Mouse (Mus musculus) heart, postnatal 14 days (tissue): ENCODE data around the gene Tppp3. TPM values are rescaled to one million over a fixed set of nuclear protein-coding genes. Genes with fewer than 3 reads are reported as not detected.
A peak's percentile ranks its signal among the peaks of the same experiment; 100 is the strongest.

Source experiments
- DNase-seq, 2 experiments: peaks; one replicate each; pipeline ENCODE4 v3.0.0; 2021 to 2022
- intact Hi-C: fragments of 180-260 bp; cut with DNase I; formaldehyde crosslinking; loops from one replicate; pipeline ENCODE4 v1.15.1; 2025
- total RNA-seq, 2 experiments: library from RNA; stranded (reverse); gene quantifications; 2 replicates each; pipeline ENCODE4 v1.2.3; 2021

Tppp3 gene
- total RNA-seq, 2 experiments from 2014 or later: 47.7 to 50.1 TPM

DNA sequence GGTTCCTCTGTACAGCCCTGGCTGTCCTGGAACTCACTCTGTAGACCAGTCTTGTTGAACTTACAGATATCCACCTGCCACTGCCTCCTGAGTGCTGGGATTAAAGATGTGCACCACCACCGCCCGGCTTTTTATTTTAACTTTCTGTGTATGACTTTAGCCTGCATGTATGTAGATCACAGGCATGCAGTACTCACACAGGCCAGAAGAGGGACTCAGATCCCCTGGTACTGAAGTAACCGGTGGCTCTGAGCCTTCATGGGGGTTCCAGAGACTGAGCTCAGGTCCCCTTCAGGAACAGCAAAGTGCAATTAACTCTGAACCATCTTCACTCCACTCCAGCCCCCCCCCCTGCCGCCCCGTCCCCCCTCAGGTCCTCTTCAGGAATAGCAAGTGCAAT, 32.5 kb downstream of the Tppp3 start:
- DNase-seq: peak; percentile 25 to 53
- intact Hi-C loops: no loop called here

DNA sequence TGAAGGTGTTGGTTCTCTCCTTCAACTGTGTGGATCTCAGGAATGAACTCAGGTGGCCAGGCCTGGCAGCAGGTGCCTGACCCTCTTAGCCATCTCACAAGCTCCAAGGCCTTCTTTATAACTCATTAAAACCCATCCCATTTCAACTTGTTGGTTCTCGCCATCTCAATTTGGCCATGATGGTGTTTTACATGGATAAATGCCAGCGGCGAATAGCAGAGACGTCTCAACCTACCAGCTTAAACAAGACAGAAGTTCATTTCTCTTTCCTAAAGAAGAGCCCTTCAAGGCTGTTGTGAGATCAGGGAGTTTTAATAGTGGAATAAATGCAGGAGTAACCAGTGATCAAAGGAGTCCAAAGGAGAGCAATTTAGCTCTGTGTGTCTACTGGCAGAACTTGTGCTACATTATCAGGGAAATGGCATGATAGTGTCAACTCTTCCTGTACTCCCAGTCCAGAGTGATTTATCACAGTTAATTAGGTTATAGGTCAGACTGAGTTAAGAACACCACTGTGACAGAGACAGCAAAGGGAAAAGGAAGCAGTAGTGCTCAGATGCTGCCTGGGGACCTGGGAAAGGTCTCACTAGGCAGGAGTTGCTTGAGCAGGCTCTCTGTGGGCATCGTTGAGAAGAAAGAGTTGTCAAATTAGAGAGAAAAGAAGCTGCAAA, 34.1 kb downstream of the Tppp3 start:
- DNase-seq: no peak
- intact Hi-C loops: no loop called here

- DNase-seq: no peak
- intact Hi-C loops: no loop called here
Observed at GRCm38 (mm10) chr8:105436218-105436617, 35.1 kb downstream of the Tppp3 start.

DNA sequence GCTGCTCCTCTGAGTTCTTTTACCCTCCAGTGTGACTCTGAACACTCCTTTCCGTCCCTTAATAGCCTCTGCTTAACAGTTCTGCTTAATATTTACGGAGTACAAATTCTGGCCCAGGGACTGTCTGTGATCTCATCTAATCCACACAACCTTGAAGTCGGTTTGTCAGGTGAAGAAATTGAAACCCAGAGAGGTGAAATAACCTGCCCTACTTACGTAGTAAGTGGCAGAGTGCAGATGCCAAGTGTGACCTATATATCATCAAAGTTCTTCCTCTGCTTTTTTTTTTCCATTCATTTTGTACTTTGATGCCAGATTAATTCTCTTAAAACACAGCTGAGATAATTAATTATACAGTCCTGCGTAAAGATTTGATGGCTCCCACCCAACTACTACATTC, 37.2 kb downstream of the Tppp3 start:
- DNase-seq: no peak
- intact Hi-C loops: no loop called here

GRCm38 (mm10) chr8:105433511-105433910, 37.8 kb downstream of the Tppp3 start:
- DNase-seq: peak in 1 of 2 experiments; percentile 16

GRCm38 (mm10) chr8:105433021-105433420, 38.3 kb downstream of the Tppp3 start:
- no peak for DNase-seq
- intact Hi-C loops: no loop called here

More at GRCm38 (mm10) chr8:105433511-105433910, 37.8 kb downstream of the Tppp3 start:
- intact Hi-C loops: no loop called here

- no peak for DNase-seq
- intact Hi-C loops: no loop called here
Observed at GRCm38 (mm10) chr8:105431743-105432515, 39.4 kb downstream of the Tppp3 start.

DNA sequence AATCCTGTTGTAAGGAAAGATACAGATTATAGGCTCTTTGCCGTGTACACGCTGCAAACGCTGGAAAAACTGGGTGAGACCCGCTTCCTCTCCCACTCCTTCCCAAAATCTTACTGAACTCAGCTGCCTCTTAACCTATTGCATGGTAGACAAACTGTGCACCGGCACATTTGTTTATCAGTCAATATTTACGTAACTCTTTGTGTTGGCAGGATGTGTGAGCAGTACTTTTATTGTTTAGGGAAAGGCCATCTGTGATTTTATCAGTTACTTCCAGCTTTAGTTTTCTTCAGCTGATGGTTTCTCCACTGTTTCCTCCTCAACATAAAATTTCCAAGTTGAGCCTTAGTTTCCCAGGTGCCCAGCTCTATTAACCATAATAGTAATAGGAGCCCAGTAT, 44.4 kb downstream of the Tppp3 start:
- DNase-seq: no peak
- intact Hi-C loops: no loop called here

DNA sequence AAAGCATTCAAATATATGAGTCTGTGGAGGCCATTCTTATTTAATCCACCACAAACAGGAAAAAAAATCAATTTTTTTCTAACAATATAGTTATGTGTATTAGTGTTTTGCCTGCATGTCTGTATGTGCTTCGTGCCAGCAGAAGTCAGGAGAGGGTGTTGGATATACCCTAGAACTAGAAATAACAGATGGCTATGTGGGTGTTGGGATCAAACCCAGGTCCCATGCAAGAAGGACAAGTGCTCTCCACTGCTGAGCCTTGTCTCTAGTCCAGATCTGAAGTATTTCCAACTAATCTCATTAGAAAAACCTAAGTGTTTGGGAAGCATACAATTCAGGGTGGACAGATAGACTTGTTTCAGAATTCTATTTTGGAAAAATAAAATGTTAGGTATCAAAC, 49.3 kb downstream of the Tppp3 start:
- DNase-seq: no peak
- intact Hi-C loops: no loop called here

DNA sequence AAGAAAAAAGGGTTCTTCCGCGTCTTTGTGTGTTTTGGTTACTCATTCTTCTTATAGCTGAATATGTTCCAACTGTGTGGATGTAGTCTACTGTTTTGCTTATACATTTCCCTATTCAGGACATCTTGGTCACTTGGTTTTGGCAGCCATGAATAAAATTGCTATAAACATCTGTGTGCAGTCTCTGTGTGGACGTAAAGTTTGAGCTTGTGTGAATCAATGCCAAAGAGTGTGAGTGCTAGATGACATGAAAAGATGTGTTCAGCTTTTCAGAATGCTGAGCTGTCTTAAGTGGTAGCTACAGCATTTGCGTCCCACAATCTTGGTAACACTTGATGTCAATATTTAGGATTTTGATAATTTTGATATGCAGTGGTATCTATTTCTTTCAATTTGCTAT, 51.5 kb downstream of the Tppp3 start:
- no peak for DNase-seq
- intact Hi-C loops: no loop called here

GRCm38 (mm10) chr8:105418992-105419391, 52.3 kb downstream of the Tppp3 start:
- DNase-seq: no peak
- intact Hi-C loops: no loop called here

Other genes starting within 250 kb of the Tppp3 start
- 10 to 100 TPM; 16.7 to 22.0 TPM for gene D230025D16Rik, start 246.4 kb downstream of the Tppp3 start, total RNA-seq
- gene B3gnt9, start 216.4 kb downstream of the Tppp3 start, total RNA-seq: 1 to 10 TPM; 5.1 to 5.6 TPM
- 1 to 10 TPM; 6.3 to 7.2 TPM for gene Tradd, start 206.9 kb downstream of the Tppp3 start, total RNA-seq
- 1 to 10 TPM; 2.4 to 3.1 TPM for gene Fbxl8, start 206.9 kb downstream of the Tppp3 start, total RNA-seq
- gene Hsf4, start 201.7 kb downstream of the Tppp3 start, total RNA-seq: under 1 TPM; 0.73 to 0.96 TPM
- gene Nol3, start 195.4 kb downstream of the Tppp3 start, total RNA-seq: 10 to 100 TPM; 17.9 to 19.0 TPM
- 1 to 10 TPM; 1.5 to 3.2 TPM for gene 4931428F04Rik, start 181.7 kb downstream of the Tppp3 start, total RNA-seq
- 1 to 10 TPM; 8.5 to 8.6 TPM for gene Exoc3l, start 175.4 kb downstream of the Tppp3 start, total RNA-seq
- 10 to 100 TPM; 21.9 to 24.8 TPM for gene E2f4, start 173.9 kb downstream of the Tppp3 start, total RNA-seq
- gene Elmo3, start 165.9 kb downstream of the Tppp3 start, total RNA-seq: 1 to 10 TPM in 1 of 2 experiments, under 1 TPM in 1; 0.86 to 1.2 TPM
- gene Lrrc29, start 145.2 kb downstream of the Tppp3 start, total RNA-seq: 1 to 10 TPM; 1.7 to 1.9 TPM
- 10 to 100 TPM; 23.3 to 29.6 TPM for gene Tmem208, start 145.2 kb downstream of the Tppp3 start, total RNA-seq
- 1 to 10 TPM; 9.2 to 9.4 TPM for gene Fhod1, start 123.6 kb downstream of the Tppp3 start, total RNA-seq
- under 1 TPM; 0.83 to 0.86 TPM for gene Slc9a5, start 122.7 kb downstream of the Tppp3 start, total RNA-seq
- not detected for gene Plekhg4, start 98.3 kb downstream of the Tppp3 start, total RNA-seq
- not detected for gene Kctd19, start 58.0 kb downstream of the Tppp3 start, total RNA-seq
- gene Lrrc36, start 58.0 kb downstream of the Tppp3 start, total RNA-seq: under 1 TPM; 0.68 to 0.86 TPM
- gene Zdhhc1, start 25.4 kb upstream of the Tppp3 start, total RNA-seq: 10 to 100 TPM; 14.9 to 16.3 TPM
- gene Hsd11b2, start 47.2 kb upstream of the Tppp3 start, total RNA-seq: 1 to 10 TPM in 1 of 2 experiments, under 1 TPM in 1; 0.53 to 1.0 TPM
- 10 to 100 TPM; 57.2 to 57.8 TPM for gene Atp6v0d1, start 94.5 kb upstream of the Tppp3 start, total RNA-seq
- gene Ripor1, start 133.7 kb upstream of the Tppp3 start, total RNA-seq: 10 to 100 TPM; 46.0 to 49.0 TPM
- 10 to 100 TPM; 43.8 to 44.6 TPM for gene Ctcf, start 165.0 kb upstream of the Tppp3 start, total RNA-seq
- gene Agrp, start 165.9 kb upstream of the Tppp3 start, total RNA-seq: not detected
- gene Carmil2, start 214.7 kb upstream of the Tppp3 start, total RNA-seq: 1 to 10 TPM in 1 of 2 experiments, under 1 TPM in 1; 0.69 to 5.7 TPM
- 10 to 100 TPM; 13.8 to 16.9 TPM for gene Acd, start 229.6 kb upstream of the Tppp3 start, total RNA-seq
- 1 to 10 TPM; 7.8 to 9.1 TPM for gene Pard6a, start 229.6 kb upstream of the Tppp3 start, total RNA-seq
- gene 4933405L10Rik, start 236.1 kb upstream of the Tppp3 start, total RNA-seq: not detected
- gene Enkd1, start 236.7 kb upstream of the Tppp3 start, total RNA-seq: 1 to 10 TPM; 2.4 to 2.5 TPM